Mouse (Mus musculus) cortical plate, adult 2 months (tissue): ENCODE measurements around the gene Oas1d.
"Not testable (repeated sequence)": the region's sequence is repeated elsewhere in the genome, so short reads cannot be mapped to it uniquely, and the experiment has no call there.

Source experiments
- CTCF ChIP-seq: fragments of 200-500 bp; IDR thresholded peaks from 2 replicates; pipeline ENCODE4 v1.5.1; 2011; ENCODE audit warnings: mild to moderate bottlenecking, control low read depth, low read length; ENCODE audit not compliant: insufficient read depth; ENCODE audit errors: extremely low read depth
- POLR2A ChIP-seq: fragments of 200-500 bp; IDR thresholded peaks from 2 replicates; pipeline ENCODE4 v1.6.1; 2011; ENCODE audit warnings: mild to moderate bottlenecking, low read length, control low read depth; ENCODE audit not compliant: insufficient read depth; ENCODE audit errors: extremely low read depth

DNA sequence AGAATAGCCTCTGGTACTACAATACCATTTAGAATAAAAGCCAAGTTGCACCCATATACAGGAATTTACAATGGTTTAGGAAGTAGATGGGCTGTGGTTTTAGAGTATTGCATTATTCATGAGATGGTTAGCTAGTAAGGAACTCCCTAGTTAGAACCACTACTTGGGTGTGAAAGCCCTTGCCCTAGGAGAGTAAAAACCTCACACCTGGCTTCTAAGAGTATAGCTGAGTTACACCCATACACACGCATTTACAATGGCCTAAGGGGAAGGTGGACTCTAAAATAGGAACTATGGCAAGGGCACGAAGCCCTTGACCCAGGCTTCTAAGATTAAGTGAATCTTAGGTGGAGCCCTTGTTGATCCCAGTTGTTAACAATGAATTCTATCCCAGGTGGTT, 19.6 kb upstream of the Oas1d start:
- not testable (repeated sequence) for TF ChIP-seq POLR2A, CTCF
